Mouse (Mus musculus) neutrophil, adult 5-6 weeks (primary cell): ENCODE measurements around the gene Dhx40. TPM values are rescaled to one million over a fixed set of nuclear protein-coding genes. Genes with fewer than 3 reads are reported as not detected.

Experiments
- ATAC-seq: fragments of 151-379, 151-347 bp; 2 replicates; pipeline ENCODE4 v1.8.0; 2017; ENCODE audit warnings: mild to moderate bottlenecking, moderate TSS enrichment; ENCODE audit not compliant: insufficient number of reproducible peaks, poor library complexity, low FRiP score, severe bottlenecking; ENCODE audit errors: extremely low read depth
- total RNA-seq: library from RNA; stranded (forward); fragments of 200-1000 nt; gene quantifications from 2 replicates; pipeline ENCODE4 v1.2.3, GENCODE M21; 2017

Dhx40 gene
- total RNA-seq, 1 experiment from 2014 or later, result 133 TPM

- ATAC-seq, result no peak
Measured at GRCm38 (mm10) chr11:86724982-86725381, 82.6 kb downstream of the Dhx40 start.

DNA sequence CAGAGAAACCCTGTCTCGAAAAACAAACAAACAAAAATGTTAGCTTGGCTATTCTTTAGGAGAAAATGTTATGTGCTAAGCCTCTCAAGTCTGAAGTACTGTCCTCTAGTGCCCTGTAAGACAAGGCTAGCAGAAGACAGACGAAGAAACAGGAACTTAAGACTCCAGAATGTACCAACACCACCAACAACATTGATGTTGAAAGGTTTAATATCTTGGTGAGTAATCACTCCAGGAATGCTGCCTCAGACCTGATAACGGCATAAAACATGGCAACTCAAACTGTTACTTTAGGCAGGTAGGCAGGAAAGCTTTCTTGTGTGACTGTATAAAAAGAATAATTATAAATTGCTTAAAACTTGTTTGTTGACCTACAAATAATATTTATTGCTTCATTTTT, 83.5 kb downstream of the Dhx40 start:
- ATAC-seq, result no peak

- ATAC-seq, result no peak
Measured at GRCm38 (mm10) chr11:86719390-86719789, 88.2 kb downstream of the Dhx40 start.

Other genes starting within 250 kb of the Dhx40 start
- 210 and 221 TPM in 2 replicates for gene Vmp1, start 123.9 kb downstream of the Dhx40 start, total RNA-seq
- 7.9 and 8.6 TPM in 2 replicates for gene Ptrh2, start 123.8 kb downstream of the Dhx40 start, total RNA-seq
- 157 and 168 TPM in 2 replicates for gene Cltc, start 50.2 kb downstream of the Dhx40 start, total RNA-seq
- gene Ypel2, start 186.0 kb upstream of the Dhx40 start, total RNA-seq, result 2.8 and 4.1 TPM in 2 replicates